Mouse (Mus musculus) 3134 (cell line): ENCODE results near the gene Pja2.
A peak's percentile ranks its signal among the peaks of the same experiment; 100 is the strongest.
"Not testable (repeated sequence)": the region's sequence is repeated elsewhere in the genome, so short reads cannot be mapped to it uniquely, and the experiment has no call there.

ENCODE experiments used
- DNase-seq: peaks from one replicate; pipeline ENCODE4 v3.0.0-alpha.2; 2011; ENCODE audit warnings: low spot score; ENCODE audit not compliant: insufficient read length; ENCODE audit errors: extremely low read depth

The Pja2 gene

DNA sequence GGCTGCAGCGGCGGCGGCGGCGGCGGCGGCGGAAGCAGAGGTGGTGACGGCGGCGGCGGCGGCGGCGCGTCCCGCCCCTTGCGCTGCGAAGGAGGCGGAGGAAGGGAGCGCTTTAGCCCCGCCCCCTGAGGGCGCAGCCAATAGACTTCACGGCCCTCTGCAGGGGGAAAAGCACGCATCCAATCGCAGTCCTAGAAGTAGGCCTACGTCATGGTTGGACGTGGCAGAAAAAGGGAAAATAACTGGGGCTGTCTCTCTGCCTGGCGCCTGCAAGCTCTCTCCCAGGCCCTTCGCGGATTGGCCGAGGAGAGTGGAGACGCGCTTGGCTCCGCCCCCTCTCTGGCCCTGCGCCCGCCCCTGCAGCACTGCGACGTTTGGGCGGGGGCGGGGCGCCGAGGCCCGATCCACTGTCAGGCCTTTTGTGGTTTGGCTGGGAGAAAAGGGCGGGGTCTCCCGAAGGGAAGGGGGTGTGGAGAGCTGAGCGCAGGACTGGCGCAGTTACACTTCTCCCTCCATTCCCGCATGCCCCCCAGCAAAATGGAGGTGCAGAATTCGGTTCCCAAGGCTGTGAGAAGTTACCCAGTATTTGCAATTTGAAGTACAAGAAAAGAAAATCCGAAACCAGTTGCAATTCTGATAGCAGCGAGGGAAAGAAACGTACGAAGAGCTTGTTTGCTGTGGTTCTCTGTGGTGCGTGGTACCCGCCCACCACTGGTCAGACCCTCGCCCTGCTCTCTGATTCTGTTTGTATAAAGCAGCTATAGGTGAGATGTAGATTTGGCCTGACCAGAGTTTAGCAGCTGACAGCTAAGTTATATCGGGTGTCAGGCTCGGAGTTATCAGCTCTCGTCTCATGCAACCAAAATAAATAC lies at the start of gene Pja2:
TSS of gene Pja2 (minus strand) at position 19 of the 872 bp plus-strand sequence.
- DNase-seq = peak; percentile 100

GRCm38 (mm10) chr17:64375327-64375726 lies 43.6 kb upstream of the Pja2 start:
- DNase-seq = peak; percentile 65

GRCm38 (mm10) chr17:64363694-64364093 lies 32.0 kb upstream of the Pja2 start:
- peak; percentile 60 for DNase-seq

DNA sequence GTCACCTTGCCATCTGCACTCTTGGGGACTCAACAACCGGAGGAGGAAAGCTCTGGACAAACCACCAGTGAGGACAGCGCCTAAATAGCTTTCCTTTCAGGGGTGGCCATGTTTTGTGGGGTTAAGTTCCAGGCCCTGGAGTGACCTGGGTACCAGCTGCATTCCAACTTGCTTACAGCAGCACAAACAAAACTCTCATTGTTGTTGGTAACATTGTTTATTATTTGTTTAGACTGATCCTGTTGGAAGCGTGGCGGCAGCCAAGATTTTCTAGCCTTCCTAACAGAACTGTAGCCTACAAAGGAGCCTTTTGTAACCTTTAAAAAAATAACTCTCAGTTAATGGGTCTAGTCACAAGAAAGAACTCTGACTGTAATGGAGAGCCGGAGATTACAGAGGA lies 30.9 kb upstream of the Pja2 start:
- no peak for DNase-seq

GRCm38 (mm10) chr17:64361911-64362425 lies 30.3 kb upstream of the Pja2 start:
- no peak for DNase-seq

- peak; percentile 29 for DNase-seq
Measured at GRCm38 (mm10) chr17:64353940-64354339, 22.2 kb upstream of the Pja2 start.

DNA sequence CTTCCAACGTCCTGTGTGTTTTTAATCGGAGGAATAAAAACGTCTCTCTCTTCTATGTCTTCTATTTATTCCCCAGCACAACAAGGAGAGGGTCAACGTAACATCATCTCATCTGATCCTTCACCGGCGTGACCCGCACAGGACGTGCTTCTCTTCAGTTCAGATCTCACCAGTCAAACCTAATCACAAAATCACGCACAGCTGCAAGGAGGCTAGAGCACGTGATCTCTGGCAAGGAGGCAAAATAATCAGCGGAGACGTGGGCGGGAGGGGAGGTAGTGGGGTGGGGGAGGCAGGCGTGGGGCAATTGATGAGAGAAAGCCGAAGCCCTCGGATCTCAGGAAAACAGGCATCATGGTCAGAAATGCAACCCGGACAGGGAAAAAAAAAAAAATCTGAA lies 14.4 kb upstream of the Pja2 start:
- no peak for DNase-seq

GRCm38 (mm10) chr17:64344576-64345172 lies 13.0 kb upstream of the Pja2 start:
- DNase-seq = no peak

DNA sequence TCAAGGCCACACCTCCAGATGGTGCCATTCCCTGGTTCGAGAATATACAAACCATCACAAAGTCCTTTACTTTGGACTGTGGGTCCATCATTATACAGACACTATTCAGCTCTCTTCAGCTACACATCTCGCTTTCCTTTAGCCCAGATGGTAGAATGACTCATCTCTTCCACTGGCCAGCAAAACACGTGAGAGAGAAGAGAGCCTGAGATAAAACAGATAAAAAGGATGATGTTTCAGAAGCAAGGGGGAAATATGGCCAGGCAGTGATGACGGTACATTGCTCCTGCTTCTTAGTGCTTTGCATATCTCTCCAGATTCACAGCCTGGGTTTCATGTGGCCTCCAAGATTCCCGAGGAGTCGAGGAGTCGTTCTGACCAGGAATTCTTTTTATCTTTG lies 10.0 kb upstream of the Pja2 start:
- DNase-seq = peak; percentile 22

- DNase-seq = no peak
Measured at GRCm38 (mm10) chr17:64339752-64340151, 8.0 kb upstream of the Pja2 start.

DNA sequence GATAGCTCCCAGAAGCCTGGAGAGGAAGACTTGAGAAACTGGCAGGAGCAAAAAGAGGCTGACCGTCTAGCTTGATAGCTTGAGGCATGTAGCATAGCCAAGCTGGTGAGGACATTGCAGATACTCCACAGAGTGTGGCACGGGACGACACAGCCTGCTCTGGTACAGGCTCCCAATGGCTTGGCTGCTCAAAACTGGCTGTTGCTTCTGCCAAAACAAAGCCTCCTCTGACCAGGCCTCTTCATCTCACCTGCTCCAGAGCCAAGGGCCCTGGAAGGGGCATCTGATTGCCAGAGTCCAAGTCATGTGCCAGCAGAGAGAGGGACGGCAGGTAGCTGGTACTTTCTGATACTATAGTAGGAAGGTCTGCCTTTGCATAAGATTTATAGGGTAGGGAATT lies 5.5 kb upstream of the Pja2 start:
- DNase-seq = no peak

GRCm38 (mm10) chr17:64333956-64334355 lies 2.2 kb upstream of the Pja2 start:
- peak; percentile 30 for DNase-seq

GRCm38 (mm10) chr17:64332770-64333096 lies 1.0 kb upstream of the Pja2 start:
- DNase-seq = no peak

- peak; percentile 83 for DNase-seq
Measured at GRCm38 (mm10) chr17:64331291-64331897, 322 bp downstream of the Pja2 start.

- no peak for DNase-seq
Measured at GRCm38 (mm10) chr17:64330885-64331284, 831 bp downstream of the Pja2 start.

DNA sequence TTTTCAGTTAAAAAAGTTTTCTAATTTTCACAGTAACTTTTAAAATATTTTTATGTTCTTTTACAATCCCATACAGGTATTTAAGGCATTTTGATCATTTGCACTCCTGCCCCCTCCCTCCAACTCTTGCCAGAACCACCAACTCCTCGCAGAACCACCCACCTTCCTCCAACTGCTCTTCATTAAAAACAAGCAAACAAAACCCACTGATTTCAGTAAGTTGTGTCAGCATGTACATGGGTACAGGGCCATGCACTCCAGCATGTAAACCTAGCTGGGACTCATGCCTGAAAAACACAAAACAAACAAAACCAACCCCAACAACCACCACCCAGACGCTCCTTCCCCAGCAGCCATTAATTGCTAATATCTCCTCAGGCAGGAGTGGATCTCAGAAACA lies 7.2 kb downstream of the Pja2 start:
- no peak for DNase-seq

GRCm38 (mm10) chr17:64315428-64315827 lies 16.3 kb downstream of the Pja2 start:
- DNase-seq = no peak

- not testable (repeated sequence) for DNase-seq
Measured at GRCm38 (mm10) chr17:64314523-64314922, 17.2 kb downstream of the Pja2 start.

- DNase-seq = no peak
Measured at GRCm38 (mm10) chr17:64297628-64298027, 34.1 kb downstream of the Pja2 start.

- DNase-seq = no peak
Measured at GRCm38 (mm10) chr17:64292740-64293139, 39.0 kb downstream of the Pja2 start.

GRCm38 (mm10) chr17:64289684-64290083 lies 42.0 kb downstream of the Pja2 start:
- DNase-seq = no peak

DNA sequence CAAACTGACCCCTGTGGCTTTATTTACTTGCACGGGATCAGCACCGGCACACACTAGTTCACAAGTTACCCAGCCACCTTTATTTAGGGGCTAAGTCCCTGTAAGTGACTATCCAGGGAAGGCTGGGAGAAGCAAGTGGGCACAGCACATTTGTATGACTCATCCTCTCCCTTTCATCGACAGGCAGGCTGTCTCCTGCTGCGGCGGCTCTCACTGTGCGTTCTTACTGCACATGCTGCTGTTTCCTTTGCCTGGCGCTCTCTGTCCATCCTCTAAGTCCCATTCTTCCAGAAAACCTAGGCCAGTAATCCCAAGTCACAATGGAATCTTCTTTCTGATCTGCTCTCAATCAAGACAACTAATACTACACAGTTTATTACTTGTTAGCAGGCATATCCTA lies 43.7 kb downstream of the Pja2 start:
- no peak for DNase-seq
